Mouse (Mus musculus) embryonic facial prominence, embryonic 13.5 days (tissue): ENCODE data around the gene Acmsd. TPM values are rescaled to one million over a fixed set of nuclear protein-coding genes. Genes with fewer than 3 reads are reported as not detected.
"Not testable (repeated sequence)": the region's sequence is repeated elsewhere in the genome, so short reads cannot be mapped to it uniquely, and the experiment has no call there.

ENCODE experiments used
- ATAC-seq: fragments of 200-750 bp; cut with Nextera tagmentation; 2 replicates; pipeline ENCODE4 v1.8.0; 2017; ENCODE audit warnings: low read depth; ENCODE audit not compliant: insufficient number of reproducible peaks, insufficient read depth, low FRiP score, low TSS enrichment
- H3K27ac ChIP-seq: fragments of 300-500 bp; sonication (generic); 2 replicates; pipeline ENCODE4 v1.5.1; 2015; ENCODE audit warnings: moderate library complexity, mild to moderate bottlenecking, inconsistent platforms
- H3K27me3 ChIP-seq: fragments of 300-500 bp; sonication (generic); 2 replicates; pipeline ENCODE4 v1.6.1; 2015; ENCODE audit warnings: mild to moderate bottlenecking, inconsistent platforms
- H3K36me3 ChIP-seq: fragments of 300-500 bp; sonication (generic); 2 replicates; pipeline ENCODE4 v1.6.1; 2015; ENCODE audit warnings: mild to moderate bottlenecking, inconsistent platforms
- H3K4me1 ChIP-seq: fragments of 300-500 bp; sonication (generic); 2 replicates; pipeline ENCODE4 v1.6.1; 2015; ENCODE audit warnings: inconsistent platforms
- H3K4me2 ChIP-seq: fragments of 300-500 bp; sonication (generic); 2 replicates; pipeline ENCODE4 v1.6.1; 2015; ENCODE audit warnings: moderate library complexity, mild to moderate bottlenecking, inconsistent platforms
- H3K4me3 ChIP-seq: fragments of 300-500 bp; sonication (generic); 2 replicates; pipeline ENCODE4 v1.5.1; 2015; ENCODE audit warnings: mild to moderate bottlenecking, inconsistent platforms
- H3K9ac ChIP-seq: fragments of 300-500 bp; sonication (generic); 2 replicates; pipeline ENCODE4 v1.6.1; 2015; ENCODE audit warnings: mild to moderate bottlenecking, inconsistent platforms
- H3K9me3 ChIP-seq: fragments of 300-500 bp; sonication (generic); 2 replicates; pipeline ENCODE4 v1.6.1; 2016; ENCODE audit warnings: inconsistent platforms
- whole genome bisulfite sequencing: fragments of 180-500 bp; shearing (Covaris S2); methylation state at CpG from one replicate; pipeline ENCODE4 v1.1.7; 2015; ENCODE audit warnings: mixed read lengths; 5-methylcytosine and 5-hydroxymethylcytosine counted together
- polyA plus RNA-seq: library from polyadenylated mRNA; unstranded; fragments of >200 nt; fragmentation: Nextera tagmentation; extraction: Ambion mirVana; gene quantifications from 2 replicates; pipeline ENCODE4 v1.2.1, GENCODE M21; 2015

The Acmsd gene
- polyA plus RNA-seq, 1 experiment from 2014 or later, result not detected

GRCm38 (mm10) chr1:127750401-127751102 is 21.3 kb downstream of the Acmsd start:
- no peak overlapping the region for H3K4me2 ChIP-seq
- 78% methylated on average over 11 of the region's 11 CpGs for WGBS
- no peak overlapping the region for H3K9ac ChIP-seq
- H3K4me3 ChIP-seq, result no peak overlapping the region
- no peaks in the 10 kb centered on the region for H3K4me1 ChIP-seq
- H3K27me3 ChIP-seq, result no peaks in the 10 kb centered on the region
- no peak overlapping the region for H3K27ac ChIP-seq
- no peak for ATAC-seq
- H3K36me3 ChIP-seq, result no peaks in the 10 kb centered on the region
- no peaks in the 10 kb centered on the region for H3K9me3 ChIP-seq

- Histone ChIP-seq H3K4me2 (no peak overlapping the region), H3K27me3 (no peaks in the 10 kb centered on the region), H3K36me3 (no peaks in the 10 kb centered on the region), H3K27ac (no peak overlapping the region), H3K4me1 (no peaks in the 10 kb centered on the region), H3K4me3 (no peak overlapping the region), H3K9me3 (no peaks in the 10 kb centered on the region), H3K9ac (no peak overlapping the region)
- ATAC-seq, result no peak
- 63% methylated on average over 4 of the region's 4 CpGs for WGBS
These were observed 26.6 kb downstream of the Acmsd start for GRCm38 (mm10) chr1:127755806-127756205.

GRCm38 (mm10) chr1:127756331-127757163 is 27.3 kb downstream of the Acmsd start:
- Histone ChIP-seq H3K4me2 (no peak overlapping the region), H3K4me3 (no peak overlapping the region), H3K27me3 (no peaks in the 10 kb centered on the region), H3K36me3 (no peaks in the 10 kb centered on the region), H3K4me1 (no peaks in the 10 kb centered on the region), H3K9ac (no peak overlapping the region), H3K27ac (no peak overlapping the region), H3K9me3 (no peaks in the 10 kb centered on the region)
- ATAC-seq, result no peak
- 77% methylated on average over 5 of the region's 5 CpGs for WGBS

GRCm38 (mm10) chr1:127757164-127757545 is 27.9 kb downstream of the Acmsd start:
- H3K4me1 ChIP-seq, H3K4me2 ChIP-seq, H3K9ac ChIP-seq, ATAC-seq, H3K27me3 ChIP-seq, H3K4me3 ChIP-seq, H3K9me3 ChIP-seq, H3K27ac ChIP-seq, H3K36me3 ChIP-seq: not testable (repeated sequence)
- WGBS, result 91% methylated on average over 3 of the region's 3 CpGs

- H3K9ac ChIP-seq, result no peak overlapping the region
- H3K36me3 ChIP-seq, result no peaks in the 10 kb centered on the region
- no peak overlapping the region for H3K4me3 ChIP-seq
- H3K4me2 ChIP-seq, result no peak overlapping the region
- H3K27ac ChIP-seq, result no peak overlapping the region
- 64% methylated on average over 2 of the region's 2 CpGs for WGBS
- no peaks in the 10 kb centered on the region for H3K9me3 ChIP-seq
- H3K4me1 ChIP-seq, result no peaks in the 10 kb centered on the region
- no peak for ATAC-seq
- H3K27me3 ChIP-seq, result no peaks in the 10 kb centered on the region
These were observed 36.3 kb downstream of the Acmsd start for GRCm38 (mm10) chr1:127765468-127765867.

- H3K4me3 ChIP-seq, result no peak overlapping the region
- H3K27ac ChIP-seq, result no peak overlapping the region
- H3K4me2 ChIP-seq, result no peak overlapping the region
- no peak overlapping the region for H3K9ac ChIP-seq
- no peak for ATAC-seq
- H3K27me3 ChIP-seq, result no peaks in the 10 kb centered on the region
- no peaks in the 10 kb centered on the region for H3K4me1 ChIP-seq
- H3K36me3 ChIP-seq, result no peaks in the 10 kb centered on the region
- no peaks in the 10 kb centered on the region for H3K9me3 ChIP-seq
- WGBS, result 84% methylated on average over 2 of the region's 2 CpGs
These were observed 37.5 kb downstream of the Acmsd start for GRCm38 (mm10) chr1:127766741-127767140.

- Histone ChIP-seq H3K9me3 (no peaks in the 10 kb centered on the region), H3K4me1 (peaks cover 8% of the 10 kb centered on the region), H3K36me3 (0 out of 2 replicates have a peak, but pooled peaks cover 6% of the 10 kb centered on the region), H3K27ac (peak overlapping the region; percentile 93), H3K4me2 (peak overlapping the region; percentile 82), H3K4me3 (peak overlapping the region; percentile 85), H3K27me3 (no peaks in the 10 kb centered on the region), H3K9ac (peak overlapping the region; percentile 94)
- ATAC-seq, result 0 out of 2 replicates have a peak, but pooled peaks have one; percentile 7
- under 1% methylated on average over 14 of the region's 14 CpGs for WGBS
These were observed 44.1 kb downstream of the Acmsd start for GRCm38 (mm10) chr1:127773198-127773802.

GRCm38 (mm10) chr1:127773803-127774500 is 44.7 kb downstream of the Acmsd start, which contains the start of gene Ccnt2:
Gene Ccnt2, plus strand, starts transcription at chr1:127774164.
- peak within 1 kb of the TSS; percentile 93 for H3K27ac ChIP-seq
- H3K4me1 ChIP-seq, result peaks cover 8% of the 10 kb centered on the region
- H3K36me3 ChIP-seq, result 0 out of 2 replicates have a peak, but pooled peaks cover 6% of the 10 kb centered on the region
- 0% methylated on average over 62 of the region's 63 CpGs for WGBS
- H3K27me3 ChIP-seq, result no peaks in the 10 kb centered on the region
- H3K9ac ChIP-seq, result peak within 1 kb of the TSS; percentile 94
- ATAC-seq, result peak; percentile 98
- H3K9me3 ChIP-seq, result no peaks in the 10 kb centered on the region
- H3K4me3 ChIP-seq, result peak within 1 kb of the TSS; percentile 85
- H3K4me2 ChIP-seq, result peak within 1 kb of the TSS; percentile 82

- Histone ChIP-seq H3K27me3 (no peaks in the 10 kb centered on the region), H3K4me2 (peak overlapping the region; percentile 78), H3K27ac (peak overlapping the region; percentile 93), H3K36me3 (0 out of 2 replicates have a peak, but pooled peaks cover 6% of the 10 kb centered on the region), H3K4me1 (peaks cover 13% of the 10 kb centered on the region), H3K4me3 (peak overlapping the region; percentile 85), H3K9me3 (no peaks in the 10 kb centered on the region), H3K9ac (peak overlapping the region; percentile 94)
- WGBS, result under 1% methylated on average over 31 of the region's 31 CpGs
- ATAC-seq, result peak; percentile 16; the same call in 1 of the 2 replicates
These were observed 45.3 kb downstream of the Acmsd start for GRCm38 (mm10) chr1:127774501-127774880.

GRCm38 (mm10) chr1:127775206-127775720 is 46.0 kb downstream of the Acmsd start:
- H3K36me3 ChIP-seq, result 0 out of 2 replicates have a peak, but pooled peaks cover 6% of the 10 kb centered on the region
- peak overlapping the region; percentile 85 for H3K4me3 ChIP-seq
- no peaks in the 10 kb centered on the region for H3K27me3 ChIP-seq
- H3K4me1 ChIP-seq, result peaks cover 17% of the 10 kb centered on the region
- peak overlapping the region; percentile 78 for H3K4me2 ChIP-seq
- no peak overlapping the region for H3K27ac ChIP-seq
- no peaks in the 10 kb centered on the region for H3K9me3 ChIP-seq
- ATAC-seq, result no peak
- H3K9ac ChIP-seq, result peak overlapping the region; percentile 94
- WGBS, result 10% methylated on average over 10 of the region's 10 CpGs

- 0 out of 2 replicates have a peak, but pooled peaks cover 6% of the 10 kb centered on the region for H3K36me3 ChIP-seq
- no peaks in the 10 kb centered on the region for H3K27me3 ChIP-seq
- peak overlapping the region; percentile 78 for H3K4me2 ChIP-seq
- H3K4me3 ChIP-seq, result peak overlapping the region; percentile 10; the same call in 1 of the 2 replicates
- H3K27ac ChIP-seq, result no peak overlapping the region
- no peaks in the 10 kb centered on the region for H3K9me3 ChIP-seq
- H3K9ac ChIP-seq, result no peak overlapping the region
- peaks cover 20% of the 10 kb centered on the region for H3K4me1 ChIP-seq
- ATAC-seq, result no peak
- 68% methylated on average over 6 of the region's 6 CpGs for WGBS
These were observed 47.0 kb downstream of the Acmsd start for GRCm38 (mm10) chr1:127776246-127776645.
